Mouse (Mus musculus) layer of hippocampus, postnatal 36 days (tissue): ENCODE results near the gene Shroom3. TPM values are rescaled to one million over a fixed set of nuclear protein-coding genes. Genes with fewer than 3 reads are reported as not detected.

Experiments
- DNase-seq, 2 experiments: peaks; one replicate each; pipeline ENCODE4 v3.0.0; 2022
- total RNA-seq, 2 experiments: library from RNA; stranded (reverse); gene quantifications; 2 replicates each; pipeline ENCODE4 v1.2.3; 2021

The Shroom3 gene
- total RNA-seq, 2 experiments from 2014 or later = 2.1 to 2.5 TPM

GRCm38 (mm10) chr5:92937701-92938100, 254.5 kb downstream of the Shroom3 start:
- no peak for DNase-seq

- no peak for DNase-seq
These were observed 256.2 kb downstream of the Shroom3 start for GRCm38 (mm10) chr5:92939246-92939995.

- DNase-seq = no peak
These were observed 258.9 kb downstream of the Shroom3 start for GRCm38 (mm10) chr5:92942166-92942565.

GRCm38 (mm10) chr5:92942577-92942976, 259.3 kb downstream of the Shroom3 start:
- DNase-seq = no peak

- no peak for DNase-seq
These were observed 261.6 kb downstream of the Shroom3 start for GRCm38 (mm10) chr5:92944867-92945266.

GRCm38 (mm10) chr5:92948972-92949745, 265.9 kb downstream of the Shroom3 start:
- no peak for DNase-seq

GRCm38 (mm10) chr5:92950583-92950982, 267.3 kb downstream of the Shroom3 start:
- no peak for DNase-seq

DNA sequence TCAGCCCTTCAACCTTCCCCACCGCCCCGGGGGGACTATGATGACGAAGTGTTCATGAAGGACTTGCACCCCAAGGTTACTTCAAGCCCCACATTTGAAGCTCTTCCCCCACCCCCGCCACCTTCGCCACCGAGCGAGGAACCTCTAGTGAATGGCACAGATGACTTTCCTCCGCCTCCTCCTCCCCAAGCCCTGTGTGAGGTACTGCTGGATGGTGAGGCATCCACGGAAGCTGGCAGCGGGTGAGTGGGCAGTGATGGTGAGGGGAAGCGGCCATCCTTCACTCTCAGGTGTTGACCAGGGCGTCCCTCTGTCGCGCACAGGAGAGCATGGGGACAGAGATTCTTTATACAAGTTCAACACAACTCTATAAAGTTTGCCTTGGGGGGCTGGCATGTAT, 267.8 kb downstream of the Shroom3 start:
- no peak for DNase-seq

GRCm38 (mm10) chr5:92953865-92954264, 270.6 kb downstream of the Shroom3 start:
- no peak for DNase-seq

GRCm38 (mm10) chr5:92954323-92954722, 271.1 kb downstream of the Shroom3 start:
- peak; percentile 72 to 78 for DNase-seq

DNA sequence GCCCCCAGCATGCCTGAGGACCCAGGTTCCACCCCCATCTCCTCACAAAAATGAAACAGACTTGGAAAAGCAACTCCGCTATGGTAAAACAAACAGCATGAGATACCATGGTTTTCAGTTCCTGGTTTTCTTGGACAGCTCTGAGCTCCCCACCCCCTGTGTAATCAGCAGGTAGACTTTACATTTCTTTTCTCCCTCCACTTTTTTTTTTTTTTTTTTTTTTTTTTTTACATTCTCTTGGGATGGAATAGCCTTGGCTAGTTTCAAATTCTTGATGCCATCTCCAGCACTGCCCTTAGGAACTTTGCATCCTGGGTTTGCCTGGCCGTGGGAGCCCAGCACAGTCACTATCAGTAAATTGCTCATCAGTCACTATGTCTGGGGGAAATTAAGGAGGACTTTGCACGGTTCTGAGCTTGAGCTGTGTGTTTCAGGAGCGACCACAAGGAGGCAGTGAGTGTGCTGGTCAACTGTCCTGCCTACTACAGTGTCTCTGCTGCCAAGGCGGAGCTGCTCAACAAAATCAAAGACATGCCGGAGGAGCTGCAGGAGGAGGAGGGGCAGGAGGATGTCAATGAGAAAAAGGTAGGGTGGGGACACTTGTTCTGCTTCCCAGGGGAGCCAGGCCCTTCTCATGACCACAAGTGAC, 271.7 kb downstream of the Shroom3 start:
- DNase-seq = no peak

GRCm38 (mm10) chr5:92959287-92959686, 276.1 kb downstream of the Shroom3 start:
- DNase-seq = no peak

GRCm38 (mm10) chr5:92959708-92960107, 276.5 kb downstream of the Shroom3 start:
- no peak for DNase-seq

DNA sequence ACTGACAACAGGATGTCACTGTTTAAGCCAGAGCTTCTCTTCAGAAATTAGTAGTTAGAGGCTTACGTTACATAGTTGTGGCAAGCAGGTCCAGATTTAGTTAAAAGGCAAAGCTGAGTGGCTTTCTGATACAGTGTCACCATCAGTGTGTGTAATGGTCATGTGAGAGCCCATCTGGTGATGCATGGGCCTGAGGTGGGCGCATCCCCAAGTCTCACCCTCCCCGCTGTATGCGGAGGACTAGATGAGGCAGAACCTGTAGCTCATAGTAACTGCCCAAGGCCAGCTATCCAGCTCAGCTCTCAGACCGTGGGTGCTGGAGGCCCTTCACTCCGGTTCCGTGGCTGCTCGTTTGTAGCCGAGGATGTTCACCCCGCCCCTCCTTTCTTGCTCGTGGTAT, 278.1 kb downstream of the Shroom3 start:
- DNase-seq = no peak

DNA sequence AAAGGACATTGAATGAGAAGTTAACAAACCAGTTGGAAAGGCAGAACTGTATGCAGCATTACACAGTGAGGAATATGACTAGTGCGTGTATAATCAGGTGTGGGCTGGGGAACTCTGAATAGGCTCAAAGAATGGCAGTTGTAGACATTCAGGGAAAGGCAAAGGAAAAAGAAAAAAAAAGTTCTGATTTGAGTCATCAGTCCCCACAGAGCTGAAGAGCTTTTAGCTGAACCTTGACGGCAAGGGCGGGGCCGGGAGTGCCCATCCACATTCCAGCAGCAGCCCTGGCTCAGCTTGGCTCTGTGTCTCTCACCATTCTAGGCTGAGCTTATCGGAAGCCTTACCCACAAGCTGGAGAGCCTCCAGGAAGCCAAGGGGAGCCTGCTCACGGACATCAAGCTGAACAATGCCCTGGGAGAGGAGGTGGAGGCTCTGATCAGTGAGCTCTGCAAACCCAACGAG, 278.6 kb downstream of the Shroom3 start:
- no peak for DNase-seq

DNA sequence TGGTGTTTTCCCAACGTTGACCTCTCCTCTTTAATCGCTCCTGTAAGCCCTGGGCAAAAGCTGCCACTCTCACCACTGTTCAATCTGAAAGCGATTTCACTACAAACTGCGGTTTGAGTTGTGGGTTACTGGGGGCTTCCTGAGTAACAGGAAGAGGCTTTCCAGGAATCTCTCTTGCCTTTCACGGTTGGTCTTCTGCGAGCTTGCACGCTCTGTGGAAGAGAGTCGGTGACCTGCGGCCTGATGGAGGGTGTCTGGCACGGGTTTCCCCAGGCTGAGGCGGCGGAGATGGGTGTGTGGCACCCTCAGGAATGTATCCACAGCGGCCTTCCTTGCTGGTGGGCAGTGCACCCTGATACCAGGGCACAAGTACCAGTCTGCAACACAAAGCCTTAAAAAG, 281.5 kb downstream of the Shroom3 start:
- DNase-seq = no peak

GRCm38 (mm10) chr5:92967143-92967542, 283.9 kb downstream of the Shroom3 start:
- DNase-seq = no peak

DNA sequence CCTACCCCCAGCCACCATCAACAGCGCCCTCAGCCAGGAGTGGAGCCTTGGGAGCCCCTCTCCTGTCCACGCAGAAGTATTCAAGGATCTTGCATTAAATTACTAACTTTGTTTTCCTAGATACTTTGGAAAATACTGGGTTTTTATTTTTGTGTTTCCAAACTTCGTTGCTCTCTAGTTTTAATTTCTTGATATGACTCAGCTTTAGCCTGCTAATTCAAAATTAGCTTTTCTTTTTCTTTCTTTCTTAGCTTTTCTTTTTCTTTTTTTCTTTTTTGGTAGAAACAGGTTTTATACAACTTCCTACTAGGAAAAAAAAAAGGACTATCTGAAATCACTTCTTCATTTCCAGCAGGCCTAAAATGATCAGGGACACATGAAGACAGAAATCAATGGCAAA, 284.7 kb downstream of the Shroom3 start:
- no peak for DNase-seq

DNA sequence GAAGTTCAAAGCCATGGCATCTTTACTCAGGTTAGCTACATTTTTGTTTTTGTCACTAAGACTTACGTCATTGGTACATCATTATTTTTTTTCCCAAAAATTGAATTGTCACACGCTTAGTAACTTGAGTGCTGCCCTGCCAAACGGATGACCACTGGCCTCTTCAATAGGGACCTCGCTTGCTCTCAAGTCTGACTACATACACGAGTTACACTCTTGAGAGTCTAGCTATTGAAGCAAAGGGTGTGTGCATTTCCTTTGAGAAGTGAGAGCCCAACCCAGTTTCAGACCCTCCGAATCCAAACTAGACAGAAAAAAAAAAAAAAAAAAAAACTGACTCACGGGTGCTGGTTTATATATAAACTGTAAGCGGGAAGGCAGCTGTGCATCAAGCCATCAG, 286.2 kb downstream of the Shroom3 start:
- no peak for DNase-seq

GRCm38 (mm10) chr5:92969926-92970325, 286.7 kb downstream of the Shroom3 start:
- no peak for DNase-seq

GRCm38 (mm10) chr5:92970480-92970879, 287.2 kb downstream of the Shroom3 start:
- DNase-seq = no peak

- no peak for DNase-seq
These were observed 297.2 kb downstream of the Shroom3 start for GRCm38 (mm10) chr5:92980393-92980792.

GRCm38 (mm10) chr5:92980862-92981261, 297.6 kb downstream of the Shroom3 start:
- no peak for DNase-seq
